Mouse (Mus musculus) urinary bladder, postnatal 25 days (tissue): Measurements from ENCODE around the gene Rxrg.

Source experiments
- DNase-seq: peaks from one replicate; pipeline ENCODE4 v3.0.0; 2022; ENCODE audit warnings: low spot score

Rxrg gene

GRCm38 (mm10) chr1:167644866-167645537 is 46.8 kb downstream of the Rxrg start:
- peak; percentile 82 for DNase-seq

GRCm38 (mm10) chr1:167648670-167649069 is 50.5 kb downstream of the Rxrg start:
- no peak for DNase-seq

- DNase-seq = no peak
Measured at GRCm38 (mm10) chr1:167649122-167649633, 51.0 kb downstream of the Rxrg start.

- no peak for DNase-seq
Measured at GRCm38 (mm10) chr1:167652336-167652735, 54.2 kb downstream of the Rxrg start.

- no peak for DNase-seq
Measured at GRCm38 (mm10) chr1:167659065-167659464, 60.9 kb downstream of the Rxrg start.

- peak; percentile 32 for DNase-seq
Measured at GRCm38 (mm10) chr1:167660521-167661101, 62.4 kb downstream of the Rxrg start.

- DNase-seq = peak; percentile 6
Measured at GRCm38 (mm10) chr1:167661123-167661522, 62.9 kb downstream of the Rxrg start.

GRCm38 (mm10) chr1:167663136-167663535 is 65.0 kb downstream of the Rxrg start:
- DNase-seq = no peak

GRCm38 (mm10) chr1:167669796-167670195 is 71.6 kb downstream of the Rxrg start:
- peak; percentile 54 for DNase-seq

- DNase-seq = no peak
Measured at GRCm38 (mm10) chr1:167672433-167672987, 74.3 kb downstream of the Rxrg start.

- no peak for DNase-seq
Measured at GRCm38 (mm10) chr1:167679061-167679460, 80.9 kb downstream of the Rxrg start.

GRCm38 (mm10) chr1:167688001-167688346 is 89.8 kb downstream of the Rxrg start:
- no peak for DNase-seq

GRCm38 (mm10) chr1:167688347-167689231 is 90.4 kb downstream of the Rxrg start:
- peak; percentile 9 for DNase-seq

- no peak for DNase-seq
Measured at GRCm38 (mm10) chr1:167689232-167689261, 90.9 kb downstream of the Rxrg start, which contains the start of gene Lmx1a. Gene Lmx1a (plus strand): TSS chr1:167689237.
